Mouse (Mus musculus) hindlimb bud, embryonic 11.5 days (tissue): ENCODE data around the gene Toe1.

ENCODE experiments used
- DNase-seq: peaks from one replicate; pipeline ENCODE4 v3.0.0-alpha.2; 2012; ENCODE audit warnings: low read depth, low spot score; ENCODE audit errors: extremely low spot score

Toe1 gene

DNA sequence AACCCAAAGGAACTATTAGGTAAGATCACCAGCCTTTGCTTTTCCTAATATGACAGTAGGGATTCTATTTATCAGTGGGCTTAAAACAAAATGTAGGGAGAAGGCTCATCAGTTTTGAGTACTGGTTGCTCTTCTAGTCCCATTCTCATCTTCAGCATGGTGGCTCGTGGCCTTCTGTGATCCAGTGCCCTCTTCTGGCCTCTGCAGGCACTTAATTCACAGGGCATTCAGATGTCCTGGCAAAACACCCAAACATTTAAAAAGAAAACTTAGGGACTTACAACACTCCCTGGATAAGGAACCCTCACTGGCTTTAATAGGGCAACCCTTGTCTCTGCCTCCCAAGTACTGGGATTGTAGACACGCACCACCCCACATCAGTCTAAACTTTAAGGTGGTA, 13.2 kb downstream of the Toe1 start:
- DNase-seq = no peak

DNA sequence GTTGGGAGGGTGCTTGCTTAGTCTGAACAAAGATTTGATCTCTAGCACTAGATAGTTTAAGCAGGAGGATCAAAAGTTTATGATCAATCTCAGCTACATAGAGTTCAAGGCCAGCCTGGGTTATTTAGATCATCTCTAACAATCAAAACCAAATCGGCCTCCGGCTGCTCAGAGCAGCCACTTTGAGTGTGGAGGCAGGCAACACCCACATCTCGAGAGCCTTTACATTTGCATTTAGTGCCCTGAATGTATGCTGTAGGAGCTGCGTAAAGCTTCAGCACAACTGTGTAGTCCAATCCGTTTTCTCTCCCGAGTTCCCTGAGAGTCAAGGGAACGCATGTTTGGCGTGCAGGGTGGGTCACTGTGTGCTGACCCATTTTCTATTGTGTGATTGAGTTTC, 15.0 kb downstream of the Toe1 start:
- DNase-seq = no peak

DNA sequence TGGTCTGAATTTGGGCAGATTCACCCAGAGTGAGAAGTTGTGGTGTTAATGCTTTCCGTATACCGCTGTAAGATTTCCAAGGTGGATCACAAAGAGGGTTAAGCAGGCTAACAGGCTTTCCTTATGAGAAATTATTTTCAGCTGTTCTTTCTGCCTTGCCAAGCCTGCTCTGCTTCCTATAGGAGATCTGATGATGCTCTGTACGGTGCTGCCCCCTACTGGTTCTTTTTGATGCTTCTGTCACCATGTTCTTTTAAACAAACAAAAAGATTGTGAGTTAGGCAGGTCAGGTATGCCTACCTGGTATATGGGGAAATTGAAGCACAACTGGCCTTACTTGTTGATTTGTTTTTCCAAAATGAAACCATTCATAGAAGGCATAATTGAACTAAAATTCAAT, 18.5 kb downstream of the Toe1 start:
- DNase-seq = peak; percentile 75

DNA sequence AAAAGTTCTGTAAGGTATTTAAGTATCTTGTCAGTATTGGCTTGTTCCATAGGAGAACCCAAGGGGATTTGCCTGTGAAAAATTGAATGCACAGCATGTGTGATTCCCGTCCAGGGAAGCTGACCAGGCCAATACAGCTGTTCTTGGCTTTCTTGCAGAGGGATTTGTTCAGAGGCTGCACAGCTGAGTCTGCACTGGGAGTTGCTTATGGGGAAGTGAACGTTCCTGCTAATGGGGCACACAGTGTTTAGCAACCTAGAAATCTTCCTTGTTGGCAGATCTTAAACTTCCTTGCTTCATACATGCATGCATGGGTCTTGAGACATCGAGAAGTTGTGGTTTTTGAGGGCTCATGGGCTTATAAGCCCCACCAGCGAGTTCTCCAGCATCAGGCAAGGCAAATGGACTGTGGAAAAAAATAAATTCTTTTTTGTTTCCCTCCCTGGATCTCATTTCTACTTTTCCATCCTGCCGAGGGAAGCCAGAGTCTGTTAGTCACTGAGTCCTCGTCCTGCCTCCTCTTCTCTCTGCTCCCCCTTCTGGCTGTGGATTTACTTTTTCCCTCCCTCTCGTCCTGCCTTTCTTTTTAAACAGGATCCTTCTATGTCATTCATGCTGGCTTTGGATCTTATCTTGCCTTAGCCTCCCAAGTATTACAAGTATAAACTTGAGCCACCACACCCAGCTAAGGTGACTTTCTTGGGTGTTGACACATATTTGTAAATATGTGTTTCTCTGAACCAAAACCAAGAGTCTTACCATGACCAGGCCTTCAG, 19.3 kb downstream of the Toe1 start:
- no peak for DNase-seq

DNA sequence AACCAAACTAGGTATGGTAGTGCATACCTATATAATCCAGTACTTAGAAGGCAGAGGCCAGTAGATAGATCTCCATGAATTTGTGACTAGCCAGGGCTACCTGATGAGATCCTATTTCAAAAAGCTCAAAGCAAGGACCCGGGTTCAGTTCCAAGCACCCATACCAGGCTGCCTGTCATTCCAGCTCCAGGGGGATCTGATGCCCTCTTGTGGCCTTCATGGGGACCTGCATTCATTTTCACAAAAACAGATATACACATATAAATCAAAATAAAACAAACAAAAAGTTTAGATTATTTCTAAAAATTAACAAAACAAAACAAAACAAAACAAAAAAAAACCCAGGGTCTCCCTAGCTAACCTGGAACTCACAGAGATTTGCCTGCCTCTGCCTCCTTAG, 20.9 kb downstream of the Toe1 start:
- no peak for DNase-seq

DNA sequence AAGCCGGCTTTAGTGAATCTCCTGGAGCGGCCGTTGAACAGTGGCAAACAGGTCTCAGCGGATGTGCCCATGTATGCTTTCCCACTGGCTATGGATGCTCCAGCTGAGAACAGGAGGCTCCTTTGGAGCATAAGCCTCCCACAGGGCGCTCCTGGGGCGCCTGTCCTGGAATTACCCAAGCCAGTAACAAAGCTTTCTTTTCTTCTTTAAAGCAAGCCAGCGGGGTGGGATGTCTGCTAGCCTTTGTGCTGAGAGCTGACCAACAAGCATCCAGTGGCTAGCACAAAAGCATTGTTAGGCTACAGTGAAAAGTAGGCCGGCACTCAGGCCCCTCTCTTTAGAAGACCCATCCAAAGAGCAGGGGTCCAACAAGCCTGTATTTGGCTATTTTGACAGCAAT, 25.3 kb downstream of the Toe1 start:
- no peak for DNase-seq

DNA sequence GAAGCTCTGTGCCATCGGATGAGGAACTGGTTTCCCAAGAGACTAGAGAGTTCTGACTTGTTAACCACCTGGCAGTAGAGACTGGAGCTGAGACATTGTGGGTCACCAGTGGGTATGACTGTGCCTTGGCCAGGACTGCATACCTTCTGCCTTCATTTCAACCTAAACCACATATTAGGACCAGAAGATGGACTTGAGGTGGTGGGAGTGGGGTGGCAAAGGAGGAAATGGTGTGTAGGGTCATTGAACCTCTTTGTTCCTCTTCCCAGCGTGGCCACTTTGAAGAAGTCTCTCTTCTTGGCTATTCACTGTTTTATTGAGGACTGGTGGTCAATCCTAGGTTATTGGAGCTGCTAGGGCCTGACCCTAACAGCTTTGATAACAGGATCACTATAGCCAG, 26.1 kb downstream of the Toe1 start:
- DNase-seq = no peak

DNA sequence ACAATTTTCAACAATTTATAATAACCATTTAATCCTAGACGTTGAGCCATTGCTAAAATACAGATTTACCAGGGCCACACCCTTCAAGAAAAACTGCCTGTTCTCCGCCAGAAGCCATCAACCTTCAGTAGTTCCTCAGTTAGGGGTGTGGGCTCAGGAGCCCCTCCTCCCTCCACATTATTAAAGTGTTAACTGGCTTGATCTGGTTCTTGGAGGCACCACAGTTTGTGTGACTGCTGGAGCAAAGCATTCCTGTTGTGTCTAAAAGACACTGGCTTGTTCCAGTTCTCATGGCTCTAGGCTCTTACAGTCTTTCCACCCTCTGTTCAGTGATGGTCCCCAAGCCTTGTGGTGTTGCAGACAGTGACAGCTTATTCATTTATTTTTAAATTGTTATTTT, 26.9 kb downstream of the Toe1 start:
- DNase-seq = no peak

DNA sequence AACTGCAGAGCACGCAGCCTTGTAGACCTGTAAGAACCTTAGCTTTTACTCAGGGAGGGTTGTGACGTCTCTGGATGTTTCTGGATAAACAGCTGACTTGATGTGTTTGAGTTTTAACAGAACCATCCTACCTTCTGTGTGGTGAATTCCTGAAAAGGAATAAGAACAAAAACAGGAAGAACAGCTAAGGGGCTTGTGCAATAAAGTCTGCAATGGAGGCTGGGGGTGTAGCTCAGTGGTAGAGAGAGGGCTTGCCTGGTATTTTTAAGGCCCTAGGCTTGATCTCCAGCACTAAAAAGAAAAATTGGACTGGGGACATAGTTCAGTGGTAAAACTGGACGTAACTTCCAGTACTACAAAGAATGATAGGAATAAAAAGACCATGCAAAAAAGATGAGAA, 30.4 kb downstream of the Toe1 start:
- DNase-seq = no peak

DNA sequence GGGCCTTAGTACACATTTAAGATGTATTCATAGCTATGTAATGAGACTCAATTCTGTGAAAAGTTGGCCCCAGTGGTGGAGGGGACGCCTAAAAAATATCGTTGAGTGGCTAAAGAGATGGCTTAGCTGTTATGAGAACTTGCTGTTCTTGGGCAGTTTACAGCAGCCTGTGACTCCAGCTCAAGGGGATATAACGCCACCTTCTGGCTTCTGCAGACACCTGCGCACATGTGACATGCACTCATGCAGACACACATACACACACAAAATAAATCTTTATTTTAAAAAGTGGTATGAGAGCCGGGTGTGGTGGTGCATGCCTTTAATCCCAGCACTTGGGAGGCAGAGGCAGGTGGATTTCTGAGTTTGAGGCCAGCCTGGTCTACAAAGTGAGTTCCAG, 31.0 kb downstream of the Toe1 start:
- DNase-seq = no peak

DNA sequence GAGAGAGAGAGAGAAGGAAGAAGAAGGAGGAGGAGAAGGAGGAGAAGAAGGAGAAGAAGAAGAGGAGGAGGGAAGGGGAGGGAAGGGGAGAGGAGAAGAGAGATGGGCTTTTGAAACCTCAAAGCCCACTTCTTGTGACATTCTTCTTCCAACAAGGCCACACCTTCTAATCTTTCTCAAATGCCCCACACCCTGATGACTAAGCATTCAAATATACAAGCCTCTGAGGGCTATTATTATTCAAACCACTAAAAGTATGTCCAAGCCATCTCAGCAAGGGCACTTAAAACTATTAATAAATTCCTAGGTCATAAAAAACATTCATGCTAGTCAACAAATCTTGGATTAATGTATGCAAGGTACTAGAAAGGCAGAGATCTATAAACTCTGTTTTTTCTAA, 38.4 kb downstream of the Toe1 start:
- no peak for DNase-seq

DNA sequence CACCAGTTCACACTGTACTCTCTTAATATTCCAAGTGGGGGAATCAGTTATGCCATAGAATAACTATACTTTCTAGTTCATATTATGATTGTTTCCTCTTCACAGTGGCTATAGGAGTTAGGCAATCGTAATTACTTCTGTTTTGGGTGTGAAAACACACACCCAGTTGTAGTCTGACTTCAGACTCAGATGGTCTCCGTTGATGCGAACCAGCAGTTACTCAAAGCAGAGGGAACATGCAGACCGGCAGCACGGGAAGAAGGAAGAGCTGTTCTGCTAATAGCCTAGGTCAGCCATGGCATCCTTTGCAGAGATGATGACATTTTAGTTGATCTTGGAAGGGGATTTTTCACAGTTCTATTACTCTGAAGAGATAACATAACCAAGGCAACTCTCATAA, 38.9 kb downstream of the Toe1 start:
- DNase-seq = no peak

DNA sequence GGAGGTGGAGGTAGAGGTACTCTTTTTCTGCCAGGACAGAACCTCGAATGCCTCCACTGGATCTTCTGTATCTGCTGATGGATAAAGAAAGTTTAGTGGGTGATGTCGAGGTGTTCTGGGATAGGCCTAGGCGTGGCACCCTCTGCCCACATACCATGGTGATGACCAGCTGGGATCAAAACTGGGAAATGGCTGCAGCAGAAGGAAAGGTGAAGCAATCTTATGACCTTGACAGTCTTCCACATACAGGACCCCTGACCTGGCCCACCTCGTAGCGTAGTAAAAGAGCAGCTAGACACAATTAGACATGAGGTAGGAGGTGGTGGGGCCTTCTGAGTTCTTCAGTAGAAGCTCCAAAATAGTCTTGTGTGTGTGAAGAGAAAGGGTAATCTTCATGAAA, 43.4 kb downstream of the Toe1 start:
- DNase-seq = no peak

DNA sequence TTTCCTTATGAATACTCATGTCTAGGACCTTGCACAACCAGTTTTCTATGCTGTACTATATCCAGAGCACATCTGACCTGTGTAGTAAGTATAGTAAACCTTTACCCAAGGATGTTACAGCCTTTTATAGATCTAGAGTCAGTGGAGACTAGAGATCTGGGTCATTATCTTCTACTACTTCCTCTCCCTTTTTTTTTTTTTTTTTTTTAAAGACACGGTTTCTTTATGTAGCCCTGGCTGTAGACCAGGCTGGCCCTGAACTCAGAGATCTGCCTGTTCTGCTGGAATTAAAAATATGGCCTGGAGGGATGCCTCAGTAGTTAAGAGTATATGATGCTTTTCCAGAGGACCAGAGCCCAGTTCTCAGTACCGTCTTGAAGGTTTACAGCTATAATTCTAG, 45.5 kb downstream of the Toe1 start:
- no peak for DNase-seq

DNA sequence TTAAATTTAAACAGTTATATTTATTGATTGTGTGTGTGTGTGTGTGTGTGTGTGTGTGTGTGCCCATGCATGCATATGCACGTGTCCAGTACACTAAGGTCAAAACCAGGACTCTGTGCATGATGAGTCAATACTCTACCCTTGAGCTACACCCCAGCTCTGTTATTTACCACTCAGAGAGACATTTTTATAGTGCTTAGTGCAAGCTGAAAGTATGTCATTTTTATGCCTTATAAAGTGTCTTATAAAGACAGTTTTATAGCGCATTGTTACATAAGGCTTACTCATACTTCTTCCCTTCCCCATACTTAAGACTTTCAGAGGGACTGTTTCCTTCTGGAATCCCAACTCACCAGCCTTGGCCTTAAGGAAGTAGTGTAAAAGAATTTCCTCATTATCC, 57.7 kb downstream of the Toe1 start:
- DNase-seq = no peak
